Mouse (Mus musculus): Measurements from ENCODE around the gene Trabd2b.

Gene Trabd2b

DNA sequence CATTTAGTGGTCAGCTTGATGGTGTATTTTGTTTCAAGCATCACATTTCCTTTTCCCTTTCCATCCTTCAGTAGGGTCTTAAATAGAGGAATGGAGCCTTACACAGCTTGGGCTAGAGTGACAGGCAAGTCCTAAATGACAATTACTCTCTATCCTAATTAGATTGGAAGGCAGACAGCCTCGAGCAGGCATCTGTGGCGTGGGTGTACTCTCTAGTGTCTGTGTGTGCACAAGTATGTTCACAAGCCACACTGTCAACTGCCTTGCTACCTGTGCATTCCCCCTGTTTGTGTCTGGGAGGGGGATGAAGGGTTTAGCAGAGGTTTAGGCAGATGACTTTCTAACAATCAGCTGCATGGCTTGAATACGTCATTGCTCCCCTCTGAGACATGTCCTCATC, 6.7 kb upstream of the Trabd2b start:
- DNase-seq (ENCODE audit: low spot score), result no peak

DNA sequence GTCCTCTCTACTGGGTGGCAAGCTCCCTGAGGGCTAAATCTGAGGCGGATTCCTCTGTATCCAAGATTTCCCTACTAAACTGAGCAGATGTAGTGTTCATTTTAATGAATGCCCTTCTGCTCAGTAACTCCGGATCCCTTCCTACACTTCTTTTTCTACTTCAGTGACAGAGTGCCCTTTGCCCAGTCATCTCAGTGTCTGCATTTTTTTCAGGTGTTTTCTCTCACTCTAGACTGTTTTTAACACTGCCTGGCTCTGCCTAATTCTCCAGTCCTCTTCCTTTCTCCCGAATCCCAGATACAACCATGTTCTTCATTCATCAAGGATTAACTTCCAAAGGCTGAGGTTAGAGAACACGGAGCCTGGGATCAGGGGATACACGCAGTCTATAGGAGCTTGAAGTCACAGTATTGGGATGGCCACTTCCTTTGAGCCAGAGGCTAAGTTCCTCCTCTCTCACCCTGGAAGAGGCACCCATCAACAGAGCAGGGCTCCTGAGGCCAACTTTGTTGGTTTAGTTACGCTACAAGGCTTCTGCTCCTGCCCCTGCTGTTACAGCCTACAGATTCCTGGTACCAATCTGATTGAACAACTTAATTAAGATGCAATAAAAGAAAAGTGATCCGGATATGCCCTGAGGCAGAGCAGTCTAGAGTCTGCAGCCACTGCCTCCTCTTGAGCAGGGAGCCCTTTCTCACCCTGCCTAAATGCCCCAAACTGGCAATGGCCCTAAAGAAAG, 4.4 kb upstream of the Trabd2b start:
- no peak for DNase-seq (ENCODE audit: low spot score)

DNA sequence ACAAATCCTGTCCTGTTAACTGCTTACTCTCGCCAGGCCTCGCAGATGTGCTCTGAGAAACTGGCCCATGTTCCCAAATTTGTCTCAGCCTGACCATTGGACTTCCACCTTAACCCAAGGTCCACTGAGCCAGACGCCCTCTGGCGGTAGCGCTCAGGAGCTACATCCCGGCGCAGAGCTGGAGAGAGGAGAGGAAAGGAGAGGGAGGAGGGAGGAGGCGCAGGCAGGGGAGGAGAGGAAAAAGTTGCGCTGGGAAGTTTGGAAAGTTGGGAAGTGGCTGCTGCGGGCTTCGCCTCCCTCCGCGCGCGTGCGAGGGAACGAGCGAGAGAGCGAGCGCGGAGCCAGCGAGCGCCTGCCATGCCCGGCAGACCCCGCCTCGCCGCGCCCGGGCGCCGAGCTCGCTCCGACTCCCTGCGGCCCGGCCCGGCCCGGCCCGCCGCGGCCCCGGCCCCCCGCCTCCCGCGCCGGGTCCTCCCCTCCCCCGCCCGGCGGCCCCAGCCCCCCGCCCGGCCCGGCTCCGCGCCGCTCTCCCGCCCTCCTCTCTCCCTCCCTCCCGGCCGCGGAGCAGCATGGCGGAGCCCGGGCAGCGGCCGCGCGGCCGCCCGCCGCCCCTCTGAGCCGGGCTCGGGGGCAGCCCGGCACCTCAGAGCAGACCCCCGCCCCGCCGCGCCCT, 706 bp upstream of the Trabd2b start:
- DNase-seq (ENCODE audit: low spot score), result peak; percentile 33

DNA sequence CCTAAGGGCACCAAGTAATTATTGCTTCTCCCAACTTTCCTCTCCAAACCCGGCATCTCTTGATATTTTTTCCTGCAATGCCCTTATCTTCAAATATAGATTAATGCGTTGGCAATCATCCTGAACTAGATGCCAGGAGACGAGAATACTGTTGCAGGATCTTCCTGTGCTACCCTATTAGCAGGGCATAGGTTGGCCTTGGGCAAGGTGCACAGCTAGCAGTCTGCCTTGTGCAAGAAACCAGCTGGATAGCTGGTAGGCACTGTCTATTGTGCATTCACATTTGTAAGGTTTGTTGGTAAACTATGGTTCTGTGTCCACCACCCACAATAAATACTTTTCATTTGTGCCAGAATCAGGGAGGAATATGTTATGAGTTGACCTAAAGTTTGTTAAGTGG, 992 bp downstream of the Trabd2b start:
- DNase-seq (ENCODE audit: low spot score), result no peak

DNA sequence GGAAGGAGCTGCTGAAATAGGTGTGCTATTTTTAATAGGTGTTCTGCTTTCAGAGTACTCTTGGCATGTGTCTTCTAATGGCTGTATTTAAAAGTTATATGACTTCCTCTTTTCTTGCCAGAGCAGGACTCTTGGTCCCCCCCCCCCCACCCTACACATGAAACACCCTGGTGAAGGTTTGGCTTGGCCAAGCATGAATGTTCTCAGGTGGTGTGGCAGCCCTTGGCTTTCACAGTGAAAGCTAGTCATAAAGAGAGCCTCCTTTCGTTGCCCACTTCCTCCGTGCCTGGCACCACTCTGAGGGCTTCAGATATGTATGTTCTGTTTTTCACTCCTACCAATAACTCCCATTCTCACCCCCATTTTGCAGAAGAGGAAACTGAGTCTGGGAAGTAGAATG, 1.8 kb downstream of the Trabd2b start:
- no peak for DNase-seq (ENCODE audit: low spot score)

DNA sequence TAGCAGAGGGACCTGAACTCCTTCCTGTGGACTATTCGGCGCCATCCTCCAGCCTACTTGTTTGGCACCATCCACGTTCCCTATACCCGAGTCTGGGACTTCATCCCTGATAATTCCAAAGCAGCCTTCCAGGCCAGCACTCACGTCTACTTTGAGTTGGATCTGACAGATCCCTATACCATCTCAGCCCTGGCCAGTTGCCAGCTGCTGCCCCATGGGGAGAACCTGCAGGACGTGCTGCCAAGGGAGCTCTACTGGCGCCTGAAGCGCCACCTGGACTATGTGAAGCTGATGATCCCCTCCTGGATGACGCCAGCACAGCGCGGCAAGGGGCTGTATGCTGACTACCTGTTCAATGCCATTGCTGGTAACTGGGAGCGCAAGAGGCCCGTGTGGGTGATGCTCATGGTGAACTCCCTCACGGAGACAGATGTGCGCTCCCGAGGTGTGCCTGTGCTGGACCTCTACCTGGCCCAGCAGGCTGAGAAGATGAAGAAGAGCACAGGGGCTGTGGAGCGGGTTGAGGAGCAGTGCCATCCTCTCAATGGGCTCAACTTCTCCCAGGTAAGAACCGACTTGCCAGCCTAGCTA, 2.5 kb downstream of the Trabd2b start:
- no peak for DNase-seq (ENCODE audit: low spot score)

DNA sequence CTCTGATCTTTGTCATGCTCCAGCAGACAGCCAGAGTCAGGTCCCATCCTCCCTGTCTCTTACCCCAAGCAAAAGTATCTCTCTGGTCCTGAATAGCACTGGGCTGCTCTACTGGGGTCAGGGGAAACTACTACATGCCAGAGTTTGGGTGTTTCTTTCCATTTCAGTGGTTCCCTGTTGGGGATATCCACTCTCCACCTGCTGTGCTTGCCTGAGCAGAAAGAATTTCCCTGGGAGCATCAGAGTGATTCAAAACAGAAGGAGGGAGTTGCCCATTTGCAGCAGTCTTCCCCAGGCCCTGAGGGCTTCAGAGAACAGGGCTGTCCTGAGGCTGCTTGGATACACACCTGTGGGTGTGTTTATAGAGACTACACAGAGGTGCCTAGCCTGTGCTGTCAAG, 3.0 kb downstream of the Trabd2b start:
- DNase-seq (ENCODE audit: low spot score), result no peak

DNA sequence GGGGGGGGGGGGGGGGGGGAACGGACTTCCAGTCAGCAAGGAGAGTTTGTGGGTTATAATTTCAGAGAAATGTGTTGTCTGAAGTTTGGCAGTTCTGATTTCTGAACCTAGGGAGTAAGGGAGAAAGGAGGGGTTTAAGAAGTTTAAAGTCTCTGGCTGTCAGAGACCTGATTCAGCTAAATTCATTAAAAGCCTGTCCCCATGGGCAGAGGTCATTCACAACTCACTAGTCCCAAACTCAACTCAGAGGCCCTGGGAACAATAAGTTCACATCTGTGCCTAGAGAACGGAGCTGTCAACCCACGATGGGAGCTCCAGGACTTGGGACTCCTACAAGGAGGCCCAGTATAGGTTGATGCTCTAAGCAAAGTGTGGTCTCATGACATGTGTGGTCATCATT, 3.5 kb downstream of the Trabd2b start:
- DNase-seq (ENCODE audit: low spot score), result no peak

DNA sequence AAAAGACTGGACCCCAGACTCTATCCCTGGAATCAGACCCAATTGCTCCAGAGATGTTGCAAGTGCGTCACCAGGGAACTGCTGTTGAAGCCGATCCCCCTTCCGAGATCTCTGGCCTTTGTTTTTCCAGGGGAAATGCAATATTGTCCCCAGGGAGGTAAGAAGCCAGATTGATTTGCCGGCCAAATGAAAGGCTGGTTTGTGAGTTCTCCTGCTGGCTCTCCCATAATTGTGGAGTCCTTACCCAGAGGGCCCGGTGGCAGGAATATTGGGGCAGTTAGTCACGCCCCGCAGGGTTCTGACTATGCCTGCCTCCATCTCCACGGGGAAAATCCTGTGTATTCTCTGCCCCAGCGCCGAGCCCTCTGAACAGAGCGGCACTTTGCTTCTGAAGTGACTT, 3.9 kb downstream of the Trabd2b start:
- no peak for DNase-seq (ENCODE audit: low spot score)

DNA sequence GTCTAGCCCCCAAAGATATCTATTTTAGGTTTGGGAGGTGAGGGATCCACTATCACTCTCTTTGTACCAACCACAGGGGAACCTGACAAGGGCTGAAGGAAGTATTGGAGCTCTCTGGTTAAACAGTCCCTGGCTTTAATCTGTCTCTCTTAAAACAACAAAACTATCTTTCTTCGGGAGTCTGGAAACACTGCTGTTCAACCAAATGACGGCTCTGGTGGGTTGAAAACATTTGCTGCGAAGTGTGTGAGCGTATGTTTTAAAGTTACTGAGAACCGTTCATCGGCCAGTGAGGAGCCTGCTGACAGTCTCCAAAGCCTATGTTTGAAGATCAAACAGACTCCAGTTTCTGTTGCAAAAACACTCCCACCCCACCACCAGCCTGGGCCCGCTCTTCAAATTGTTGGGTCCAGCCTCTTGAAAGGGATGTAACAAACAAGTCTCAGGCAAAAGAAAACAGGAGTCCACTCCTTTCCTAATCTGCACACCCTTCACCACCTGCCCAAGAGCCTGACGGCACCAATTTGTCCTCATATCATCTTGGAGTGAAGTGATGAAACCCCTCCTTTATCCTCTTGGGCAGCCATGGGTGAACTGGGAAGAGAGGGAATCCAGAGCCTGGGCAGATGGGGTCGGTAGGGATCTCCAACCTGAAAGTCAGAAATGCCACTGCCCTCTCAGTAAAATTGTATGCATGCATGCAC, 4.6 kb downstream of the Trabd2b start:
- no peak for DNase-seq (ENCODE audit: low spot score)

DNA sequence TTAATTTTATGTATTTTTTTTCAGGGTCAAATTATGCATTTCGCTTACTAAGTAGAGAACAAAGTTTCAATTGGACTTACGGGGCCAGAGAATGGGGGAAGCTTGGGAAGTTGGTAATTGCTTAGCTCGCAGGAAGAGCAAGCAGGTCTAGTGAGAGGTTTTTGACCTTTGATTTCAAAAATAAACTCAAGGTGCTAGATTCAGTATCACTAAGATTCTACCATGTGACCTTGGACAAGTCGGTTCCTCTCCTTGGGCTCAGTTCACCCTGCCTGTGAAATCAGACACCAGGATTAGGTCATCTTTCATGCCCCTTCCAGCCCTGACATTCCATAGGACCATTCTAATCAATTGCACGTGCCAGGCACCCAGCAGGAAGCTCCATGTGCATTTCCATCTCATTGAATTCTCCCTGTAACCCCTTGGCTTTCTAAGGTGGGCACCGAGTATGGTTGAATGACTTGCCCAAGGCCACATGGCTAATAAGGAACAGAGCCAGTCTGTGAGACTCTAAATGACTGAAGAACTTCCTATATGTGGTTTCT, 5.4 kb downstream of the Trabd2b start:
- DNase-seq (ENCODE audit: low spot score), result no peak

DNA sequence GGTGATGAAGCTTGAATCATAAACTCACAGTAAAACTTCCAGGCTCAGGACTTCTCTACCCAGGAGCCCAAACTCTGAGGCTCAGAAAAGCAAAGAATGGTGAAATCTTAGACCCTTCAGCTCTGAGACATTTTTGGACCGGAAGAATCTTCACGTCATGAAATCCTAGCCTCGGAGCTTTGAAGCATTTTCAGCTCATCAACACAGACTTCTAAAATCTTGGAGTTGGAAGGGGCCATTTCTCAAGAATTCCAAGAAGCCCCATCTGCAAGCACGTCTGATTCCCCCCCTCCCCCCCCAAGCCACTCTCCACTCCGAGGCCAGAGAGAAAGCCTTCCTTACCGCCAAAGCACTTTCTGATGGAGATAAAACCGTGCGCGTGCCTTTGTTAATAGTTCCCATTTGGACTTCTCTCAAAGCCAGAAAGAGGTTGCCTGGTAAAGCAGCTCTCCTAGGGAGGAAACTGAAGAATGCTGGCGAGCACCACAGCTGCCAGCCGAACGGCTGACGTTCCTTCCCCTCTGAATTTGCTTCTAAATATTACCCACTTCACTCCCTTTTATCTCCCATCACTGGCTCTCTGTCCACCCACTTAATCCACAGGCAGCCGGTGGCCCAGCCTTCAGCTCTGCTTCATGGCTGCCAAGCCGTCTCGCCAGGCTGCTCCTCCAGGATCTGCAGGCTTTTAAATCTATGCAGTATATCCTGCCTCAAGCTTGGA, 9.6 kb downstream of the Trabd2b start:
- no peak for DNase-seq (ENCODE audit: low spot score)

DNA sequence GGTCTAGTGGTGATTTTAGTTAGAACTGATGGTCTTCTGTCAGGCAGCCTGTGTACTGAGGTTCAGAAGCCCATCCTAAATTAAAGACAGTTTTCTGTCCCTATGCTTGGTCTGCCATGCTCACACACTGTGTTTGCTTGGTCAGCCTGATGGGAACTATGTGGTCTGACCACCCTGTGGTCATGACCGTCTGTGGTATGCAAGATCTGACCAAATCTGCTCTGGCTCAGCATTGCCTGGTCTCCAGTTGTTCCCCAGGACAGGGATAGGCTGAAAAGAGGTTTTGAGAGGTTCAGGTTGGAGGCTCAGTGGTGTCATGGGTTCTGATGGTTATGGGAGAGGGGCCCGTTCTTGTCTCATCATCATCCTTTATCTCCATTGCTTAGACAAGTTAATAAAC, 13.6 kb downstream of the Trabd2b start:
- DNase-seq (ENCODE audit: low spot score), result no peak

DNA sequence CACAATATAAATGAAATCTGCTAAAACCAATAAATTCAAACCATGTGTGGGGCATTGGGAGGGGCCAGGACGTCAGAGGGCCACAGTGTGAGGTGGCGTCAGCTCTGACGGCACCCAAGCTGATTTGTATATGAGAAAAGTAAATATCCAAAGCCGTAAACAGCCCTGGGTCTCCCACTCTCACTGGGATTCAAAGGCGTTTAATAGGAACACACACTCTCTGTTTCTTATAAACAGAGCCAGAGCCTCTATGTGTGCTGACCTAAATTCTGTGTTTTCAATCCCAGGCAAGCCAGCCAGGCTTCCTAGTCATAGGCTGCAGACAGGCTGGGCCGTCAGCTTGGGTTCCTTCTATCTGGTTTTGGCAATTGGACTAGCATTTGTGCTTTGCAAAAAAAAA, 16.6 kb downstream of the Trabd2b start:
- no peak for DNase-seq (ENCODE audit: low spot score)

DNA sequence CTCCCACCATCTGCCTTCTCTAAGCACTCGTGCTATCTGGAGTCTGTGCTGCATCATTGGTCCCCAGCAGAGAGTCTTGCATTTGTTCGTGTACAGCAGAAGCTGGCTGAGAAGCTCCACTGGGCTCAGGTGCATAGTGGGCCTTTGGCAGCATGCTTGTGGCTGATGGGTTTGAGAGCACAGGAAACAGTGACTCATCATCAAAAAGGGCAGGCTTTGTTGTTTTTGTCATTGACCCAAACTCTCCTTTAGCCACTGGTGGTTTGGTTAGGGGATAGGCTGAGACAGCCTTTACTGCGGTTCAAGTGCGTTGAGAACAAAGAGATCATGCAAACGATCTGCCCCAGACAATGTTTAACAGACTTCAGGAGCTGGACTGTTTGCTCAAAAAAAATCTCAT, 19.3 kb downstream of the Trabd2b start:
- DNase-seq (ENCODE audit: low spot score), result no peak

DNA sequence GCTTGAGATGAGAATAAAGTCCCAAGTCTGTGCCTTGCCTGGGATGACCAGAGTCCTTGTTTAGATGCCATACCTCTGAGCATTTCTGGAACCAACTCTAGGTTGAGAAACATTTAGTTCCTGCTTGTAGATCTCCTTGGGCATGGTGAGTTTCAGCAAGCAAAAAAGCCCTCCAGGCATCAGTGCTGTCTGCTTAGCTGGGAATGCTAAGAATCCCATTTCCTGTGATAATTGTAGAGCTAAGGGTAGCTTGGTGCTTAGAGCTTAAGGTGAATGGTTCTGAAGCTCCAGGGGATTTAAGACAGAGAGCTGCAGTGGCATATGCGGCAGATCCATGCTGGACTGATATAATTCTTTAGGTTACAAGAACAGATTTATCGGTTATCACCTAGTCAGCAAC, 26.2 kb downstream of the Trabd2b start:
- DNase-seq (ENCODE audit: low spot score), result no peak

DNA sequence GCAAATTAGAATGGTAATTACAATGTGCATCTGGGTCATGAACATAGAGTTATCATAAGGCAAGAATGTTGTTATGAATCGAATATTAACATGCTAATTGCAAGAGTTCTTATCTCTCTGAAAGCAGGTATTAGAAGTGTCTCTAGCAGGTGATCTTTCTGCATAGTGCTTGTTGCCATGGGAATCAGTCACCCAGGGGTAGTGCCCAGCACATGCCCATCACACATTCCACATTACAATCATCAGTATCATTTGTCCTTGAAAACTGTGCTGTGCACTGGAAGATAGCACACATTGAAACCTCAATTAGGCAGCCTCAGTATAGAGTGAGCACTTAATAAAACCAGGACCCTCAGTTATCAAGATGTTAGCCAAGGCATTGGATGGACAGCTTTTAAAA, 26.9 kb downstream of the Trabd2b start:
- DNase-seq (ENCODE audit: low spot score), result no peak

DNA sequence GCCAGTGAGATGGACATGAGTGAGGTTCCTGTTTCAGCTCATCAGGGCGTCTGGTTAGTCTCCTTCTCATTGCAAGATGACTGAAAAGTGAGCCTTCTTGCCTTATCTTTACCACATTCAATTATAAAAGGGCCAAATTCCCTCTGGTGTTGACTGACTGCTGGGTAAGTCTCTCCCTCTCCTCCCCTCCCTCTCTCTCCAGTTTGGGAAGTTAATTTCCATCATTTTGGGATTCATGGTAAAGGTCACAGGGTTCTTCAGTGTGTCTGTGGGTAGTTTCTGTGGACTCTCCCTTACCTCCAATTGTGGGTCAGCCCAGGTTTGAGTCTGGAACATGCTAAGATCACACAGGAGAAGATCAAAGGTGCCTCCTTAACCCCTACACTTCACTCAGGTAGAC, 28.2 kb downstream of the Trabd2b start:
- no peak for DNase-seq (ENCODE audit: low spot score)

DNA sequence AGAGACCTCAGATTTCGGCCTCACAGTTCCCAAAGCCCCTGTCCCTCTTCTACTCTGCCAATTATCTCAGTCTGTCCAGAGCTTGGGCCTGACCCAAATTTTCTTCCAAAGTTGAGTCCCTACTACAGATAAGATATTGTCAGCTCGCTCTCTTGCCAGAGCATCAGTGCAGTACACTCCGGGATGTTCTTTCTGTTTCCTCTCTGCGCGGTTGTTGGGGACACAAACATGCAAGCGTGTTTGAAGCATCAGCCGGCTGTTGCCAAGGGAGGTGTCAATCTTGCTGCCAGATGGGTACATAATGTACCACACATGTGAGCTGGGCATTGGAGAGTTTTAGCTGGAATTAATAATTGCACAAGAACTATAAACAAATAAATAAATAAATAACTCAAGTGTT, 28.9 kb downstream of the Trabd2b start:
- DNase-seq (ENCODE audit: low spot score), result no peak

DNA sequence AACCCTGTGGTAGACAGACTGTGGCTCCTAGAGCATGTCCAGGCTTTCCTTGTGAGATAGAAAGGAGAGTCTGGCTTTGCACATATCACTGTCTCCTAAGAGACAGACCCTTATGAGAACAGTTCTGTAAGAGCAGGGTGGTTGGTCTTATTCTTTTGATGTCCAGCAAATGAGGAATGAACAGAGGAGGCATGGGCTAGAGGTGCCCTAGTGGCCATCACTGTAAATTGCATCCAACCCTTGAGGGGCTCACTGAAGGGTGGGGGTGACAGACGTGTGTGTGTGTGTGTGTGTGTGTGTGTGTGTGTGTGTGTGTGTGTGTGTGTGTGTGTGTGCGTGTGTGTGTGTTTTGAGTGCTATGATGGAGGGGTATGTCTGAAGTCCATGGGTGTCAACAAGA, 32.2 kb downstream of the Trabd2b start:
- no peak for DNase-seq (ENCODE audit: low spot score)

DNA sequence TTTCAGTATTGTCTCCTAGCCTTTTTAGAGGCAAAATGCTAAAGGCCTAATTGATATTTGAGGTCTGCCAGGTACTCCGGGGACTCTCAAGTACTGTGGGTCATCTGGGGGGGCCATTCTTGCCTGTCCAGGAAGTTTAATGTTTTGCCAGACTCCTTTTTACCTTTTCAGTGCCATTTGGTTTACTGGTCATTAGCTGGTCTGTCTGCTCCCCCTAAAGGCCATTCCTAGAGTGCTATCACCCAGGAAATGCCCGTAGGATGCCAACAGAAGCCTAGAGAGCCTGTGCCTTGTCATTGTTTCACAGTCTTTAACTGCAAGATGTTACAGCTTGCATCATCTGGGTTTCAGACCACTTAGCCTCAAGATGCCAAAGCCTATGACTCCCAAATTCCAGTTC, 35.7 kb downstream of the Trabd2b start:
- DNase-seq (ENCODE audit: low spot score), result no peak

DNA sequence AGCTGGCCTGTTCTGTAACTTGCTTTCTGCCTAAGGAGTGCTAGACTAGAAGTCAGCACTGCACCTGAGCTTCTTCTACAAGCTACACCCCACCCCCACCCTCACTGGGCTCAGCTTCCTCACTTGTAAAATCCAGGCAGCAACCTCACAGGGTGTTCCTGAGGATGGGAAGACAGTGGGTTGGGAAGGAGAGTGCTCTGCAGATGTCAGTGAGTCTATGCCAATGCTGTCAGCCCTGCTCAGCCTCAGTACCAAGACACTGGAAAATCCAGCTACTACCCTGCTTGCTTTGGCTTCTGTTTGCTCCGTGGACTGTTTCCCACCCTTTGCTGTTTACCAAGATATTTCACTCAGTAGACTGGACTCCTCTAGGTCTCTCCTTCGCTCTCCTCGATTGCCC, 36.1 kb downstream of the Trabd2b start:
- no peak for DNase-seq (ENCODE audit: low spot score)

Measured in c-Kit-positive CD71-positive TER-119-positive erythroid progenitor cells, embryonic 14.5 days (primary cell).